Mouse (Mus musculus) heart, embryonic 12.5 days (tissue): ENCODE data around the gene Acp7. TPM values are rescaled to one million over a fixed set of nuclear protein-coding genes. Genes with fewer than 3 reads are reported as not detected.

Source experiments
- ATAC-seq: fragments of 200-750 bp; cut with Nextera tagmentation; 2 replicates; pipeline ENCODE4 v1.8.0; 2017; ENCODE audit warnings: moderate TSS enrichment, moderate library complexity; ENCODE audit not compliant: insufficient number of reproducible peaks, low FRiP score
- H3K27ac ChIP-seq: fragments of 300-500 bp; sonication (generic); 2 replicates; pipeline ENCODE4 v1.5.1; 2016; ENCODE audit warnings: mild to moderate bottlenecking, moderate library complexity; ENCODE audit not compliant: poor library complexity, severe bottlenecking
- H3K27me3 ChIP-seq: fragments of 300-500 bp; sonication (generic); replicated peaks from 2 replicates; pipeline ENCODE4 v1.6.1; 2016; ENCODE audit warnings: mild to moderate bottlenecking, moderate library complexity
- H3K36me3 ChIP-seq: fragments of 300-500 bp; sonication (generic); 2 replicates; pipeline ENCODE4 v1.6.1; 2016; ENCODE audit warnings: mild to moderate bottlenecking, moderate library complexity
- H3K4me1 ChIP-seq: fragments of 300-500 bp; sonication (generic); replicated peaks from 2 replicates; pipeline ENCODE4 v1.6.1; 2016; ENCODE audit warnings: mild to moderate bottlenecking
- H3K4me2 ChIP-seq: fragments of 300-500 bp; sonication (generic); 2 replicates; pipeline ENCODE4 v1.6.1; 2016; ENCODE audit warnings: mild to moderate bottlenecking, moderate library complexity
- H3K4me3 ChIP-seq: fragments of 300-500 bp; sonication (generic); 2 replicates; pipeline ENCODE4 v1.5.1; 2016; ENCODE audit warnings: mild to moderate bottlenecking
- H3K9ac ChIP-seq: fragments of 300-500 bp; sonication (generic); 2 replicates; pipeline ENCODE4 v1.6.1; 2016; ENCODE audit warnings: mild to moderate bottlenecking, moderate library complexity
- H3K9me3 ChIP-seq: fragments of 300-500 bp; sonication (generic); replicated peaks from 2 replicates; pipeline ENCODE4 v1.6.1; 2016; ENCODE audit warnings: mild to moderate bottlenecking, moderate library complexity
- WGBS: fragments of 180-500 bp; shearing (Covaris S2); methylation state at CpG from one replicate; pipeline ENCODE4 v1.1.7; 2016; 5-methylcytosine and 5-hydroxymethylcytosine counted together
- polyA plus RNA-seq: library from polyadenylated mRNA; unstranded; fragments of >200 nt; fragmentation: Nextera tagmentation; extraction: Ambion mirVana; gene quantifications from 2 replicates; pipeline ENCODE4 v1.2.1, GENCODE M21; 2016

The Acp7 gene
- polyA plus RNA-seq, 1 experiment from 2014 or later: not detected

- 79% methylated on average over 6 of the region's 6 CpGs for WGBS
Measured at GRCm38 (mm10) chr7:28585001-28585400, 46.1 kb downstream of the Acp7 start.

DNA sequence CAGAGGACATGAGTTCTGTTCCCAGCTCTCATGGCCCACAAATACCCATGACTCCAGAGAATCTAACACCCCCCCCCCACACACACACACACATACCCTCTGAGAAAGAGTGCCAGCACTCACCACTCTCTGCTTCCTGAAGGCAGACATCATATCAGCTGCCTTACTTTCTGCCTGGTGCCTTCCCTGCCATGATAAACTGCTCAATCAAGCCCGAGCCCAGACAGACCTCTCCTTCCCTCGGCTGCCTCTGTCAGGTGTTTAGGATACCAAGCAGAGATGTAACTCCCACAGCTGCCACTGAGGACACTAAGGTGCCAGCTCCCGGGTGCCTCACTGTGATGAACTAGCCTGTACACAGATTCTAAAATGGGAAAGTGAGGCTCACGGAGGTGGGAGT is 46.7 kb downstream of the Acp7 start:
- H3K9ac ChIP-seq: peak overlapping the region; percentile 23; the same call in 1 of the 2 replicates
- H3K36me3 ChIP-seq: no peaks in the 10 kb centered on the region
- H3K9me3 ChIP-seq: no peaks in the 10 kb centered on the region
- H3K27me3 ChIP-seq: no peaks in the 10 kb centered on the region
- WGBS: 19% methylated on average over 4 of the region's 4 CpGs
- no peak overlapping the region for H3K4me2 ChIP-seq
- peak overlapping the region; percentile 37 for H3K27ac ChIP-seq
- no peak for ATAC-seq
- no peak overlapping the region for H3K4me3 ChIP-seq
- peaks cover 84% of the 10 kb centered on the region for H3K4me1 ChIP-seq

More at GRCm38 (mm10) chr7:28585001-28585400, 46.1 kb downstream of the Acp7 start:
- Histone ChIP-seq H3K4me3 (no peak overlapping the region), H3K4me2 (no peak overlapping the region), H3K9ac (peak overlapping the region; percentile 23), H3K9me3 (no peaks in the 10 kb centered on the region), H3K27me3 (no peaks in the 10 kb centered on the region), H3K36me3 (no peaks in the 10 kb centered on the region), H3K27ac (peak overlapping the region; percentile 37; the same call in 1 of the 2 replicates), H3K4me1 (peaks cover 84% of the 10 kb centered on the region)
- ATAC-seq: no peak

- Histone ChIP-seq H3K27me3 (no peaks in the 10 kb centered on the region), H3K4me1 (peaks cover 84% of the 10 kb centered on the region), H3K36me3 (no peaks in the 10 kb centered on the region), H3K9ac (no peak overlapping the region), H3K4me3 (no peak overlapping the region), H3K9me3 (no peaks in the 10 kb centered on the region), H3K4me2 (no peak overlapping the region), H3K27ac (peak overlapping the region; percentile 37)
- ATAC-seq: no peak
- WGBS: 73% methylated on average over 8 of the region's 8 CpGs
Measured at GRCm38 (mm10) chr7:28583570-28584344, 47.4 kb downstream of the Acp7 start.

DNA sequence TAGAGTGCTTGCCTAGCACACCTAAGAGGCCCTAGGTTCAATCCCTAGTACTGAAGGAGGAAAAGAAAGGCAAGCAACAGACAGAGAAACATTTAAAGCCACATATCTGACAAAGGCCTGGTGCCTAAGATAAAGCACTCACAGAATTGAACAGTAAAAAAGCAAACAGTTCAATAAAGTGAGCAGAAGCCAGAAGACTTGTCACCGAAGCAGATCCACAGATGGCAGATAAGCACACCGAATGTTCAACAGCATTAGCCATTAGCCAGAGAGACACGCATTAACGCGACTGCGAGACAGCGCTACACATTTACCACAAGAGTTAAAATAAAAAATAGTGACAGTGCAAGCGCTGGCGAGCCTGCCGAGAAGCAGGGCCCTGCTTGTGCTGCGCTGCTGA is 48.3 kb downstream of the Acp7 start:
- H3K27ac ChIP-seq: no peak overlapping the region

GRCm38 (mm10) chr7:28581721-28582120 is 49.4 kb downstream of the Acp7 start:
- H3K4me1 ChIP-seq: peaks cover 84% of the 10 kb centered on the region
- H3K27ac ChIP-seq: no peak overlapping the region
- H3K4me3 ChIP-seq: no peak overlapping the region
- no peak overlapping the region for H3K9ac ChIP-seq
- H3K9me3 ChIP-seq: no peaks in the 10 kb centered on the region
- H3K36me3 ChIP-seq: no peaks in the 10 kb centered on the region
- ATAC-seq: no peak
- H3K27me3 ChIP-seq: no peaks in the 10 kb centered on the region
- 70% methylated on average over 4 of the region's 4 CpGs for WGBS
- no peak overlapping the region for H3K4me2 ChIP-seq

More for the DNA sequence above, 48.3 kb downstream of the Acp7 start:
- no peaks in the 10 kb centered on the region for H3K36me3 ChIP-seq
- no peaks in the 10 kb centered on the region for H3K27me3 ChIP-seq
- ATAC-seq: no peak
- 75% methylated on average over 11 of the region's 11 CpGs for WGBS
- no peak overlapping the region for H3K4me2 ChIP-seq
- no peak overlapping the region for H3K4me3 ChIP-seq
- H3K9ac ChIP-seq: no peak overlapping the region
- no peaks in the 10 kb centered on the region for H3K9me3 ChIP-seq
- peaks cover 84% of the 10 kb centered on the region for H3K4me1 ChIP-seq

DNA sequence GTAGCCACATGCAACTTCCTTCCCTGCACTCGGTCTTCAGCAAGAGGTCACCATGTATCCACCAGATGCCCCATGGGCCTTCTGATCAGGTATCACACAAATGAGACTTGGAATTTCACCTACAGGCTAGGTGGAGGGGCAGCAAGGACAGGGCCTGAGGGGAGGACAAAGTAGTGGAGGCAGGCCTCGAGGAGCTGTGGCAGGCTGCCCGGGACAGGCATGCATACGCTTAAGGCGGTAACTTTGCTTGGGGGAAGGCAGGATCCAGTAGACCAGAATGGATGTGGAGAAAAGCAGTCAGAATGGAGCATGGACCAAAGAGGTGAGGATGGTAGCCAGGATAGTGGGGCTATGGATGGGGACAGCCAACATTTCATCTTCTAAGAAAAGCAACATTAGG is 51.3 kb downstream of the Acp7 start:
- Histone ChIP-seq H3K4me1 (peaks cover 84% of the 10 kb centered on the region), H3K4me3 (no peak overlapping the region), H3K27me3 (no peaks in the 10 kb centered on the region), H3K9ac (0 out of 2 replicates have a peak overlapping the region, but pooled peaks have one; percentile 4), H3K9me3 (no peaks in the 10 kb centered on the region), H3K4me2 (no peak overlapping the region), H3K27ac (no peak overlapping the region), H3K36me3 (no peaks in the 10 kb centered on the region)
- WGBS: 80% methylated on average over 5 of the region's 5 CpGs
- no peak for ATAC-seq

DNA sequence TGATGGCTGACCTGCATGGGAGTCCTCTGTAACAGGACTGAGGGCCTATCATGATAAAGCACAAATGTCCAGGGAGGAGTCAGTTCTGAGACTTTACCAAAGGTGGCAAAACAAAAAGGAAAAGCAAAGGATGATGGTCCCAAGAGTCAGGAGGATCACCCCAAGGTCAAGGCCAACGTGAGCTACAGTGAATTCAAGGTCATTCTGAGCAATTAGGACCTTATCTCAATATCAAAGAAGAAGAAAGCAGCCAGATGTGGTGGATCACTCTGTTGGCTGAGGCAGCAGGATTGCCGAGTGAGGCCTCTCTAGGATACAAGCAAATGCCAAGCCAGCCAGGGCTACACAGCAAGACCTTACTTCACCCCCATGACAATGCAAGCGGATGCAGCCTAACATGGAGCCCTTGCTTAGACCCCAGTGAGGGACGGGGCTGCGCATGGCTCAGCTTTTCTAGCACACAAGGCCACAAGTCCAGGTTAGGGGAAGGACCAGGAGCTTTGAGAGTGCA is 52.5 kb downstream of the Acp7 start:
- Histone ChIP-seq H3K4me2 (no peak overlapping the region), H3K27ac (peak overlapping the region; percentile 78; the same call in 1 of the 2 replicates), H3K27me3 (no peaks in the 10 kb centered on the region), H3K9ac (no peak overlapping the region), H3K36me3 (no peaks in the 10 kb centered on the region), H3K4me1 (peaks cover 82% of the 10 kb centered on the region), H3K4me3 (no peak overlapping the region), H3K9me3 (no peaks in the 10 kb centered on the region)
- 70% methylated on average over 5 of the region's 5 CpGs for WGBS
- no peak for ATAC-seq

- Histone ChIP-seq H3K9ac (0 out of 2 replicates have a peak overlapping the region, but pooled peaks have one; percentile 50), H3K4me3 (no peak overlapping the region), H3K4me1 (peaks cover 84% of the 10 kb centered on the region), H3K4me2 (peak overlapping the region; percentile 8; the same call in 1 of the 2 replicates), H3K36me3 (no peaks in the 10 kb centered on the region), H3K27ac (peak overlapping the region; percentile 78), H3K9me3 (no peaks in the 10 kb centered on the region), H3K27me3 (no peaks in the 10 kb centered on the region)
- no peak for ATAC-seq
- 70% methylated on average over 9 of the region's 9 CpGs for WGBS
Measured at GRCm38 (mm10) chr7:28577826-28578542, 53.1 kb downstream of the Acp7 start.

DNA sequence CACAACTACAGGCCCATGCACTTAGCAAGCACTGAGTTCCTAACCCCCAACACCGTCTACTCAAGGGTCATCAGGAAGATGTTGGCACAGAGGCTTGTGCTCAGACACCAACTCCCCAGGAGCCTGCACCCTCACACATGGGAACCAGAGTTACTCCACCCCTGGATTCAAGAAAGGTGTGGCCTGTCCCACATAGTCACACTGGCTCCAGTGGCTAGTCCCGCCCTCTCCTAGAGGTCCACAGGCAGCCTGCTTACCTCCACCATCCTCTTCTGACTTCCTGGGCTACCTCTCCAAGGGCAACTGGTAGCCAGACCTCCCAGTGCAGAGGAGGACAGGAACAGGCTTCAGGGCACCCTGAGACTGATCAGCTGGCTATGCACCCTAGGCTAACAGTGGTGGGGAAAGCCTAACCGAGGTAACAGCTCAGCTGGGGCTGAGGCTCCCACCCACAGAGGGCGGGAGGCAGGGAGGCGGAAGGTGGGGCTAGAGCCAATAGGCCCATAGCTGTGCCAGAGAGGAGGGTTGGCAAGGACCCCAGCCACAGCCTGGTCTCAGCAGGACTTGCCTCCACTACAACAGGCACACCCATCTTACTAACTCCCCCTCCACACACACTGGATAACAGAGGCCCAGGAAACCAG is 54.7 kb downstream of the Acp7 start:
- H3K4me3 ChIP-seq: no peak overlapping the region
- H3K9me3 ChIP-seq: no peaks in the 10 kb centered on the region
- H3K4me2 ChIP-seq: no peak overlapping the region
- peak overlapping the region; percentile 50; the same call in 1 of the 2 replicates for H3K9ac ChIP-seq
- no peaks in the 10 kb centered on the region for H3K27me3 ChIP-seq
- no peaks in the 10 kb centered on the region for H3K36me3 ChIP-seq
- no peak overlapping the region for H3K27ac ChIP-seq
- 69% methylated on average over 5 of the region's 5 CpGs for WGBS
- H3K4me1 ChIP-seq: peaks cover 92% of the 10 kb centered on the region
- 0 out of 2 replicates have a peak, but pooled peaks have one; percentile 26 for ATAC-seq

GRCm38 (mm10) chr7:28575597-28575996 is 55.5 kb downstream of the Acp7 start:
- Histone ChIP-seq H3K27me3 (no peaks in the 10 kb centered on the region), H3K9ac (no peak overlapping the region), H3K4me2 (no peak overlapping the region), H3K9me3 (no peaks in the 10 kb centered on the region), H3K27ac (no peak overlapping the region), H3K4me1 (peaks cover 97% of the 10 kb centered on the region), H3K36me3 (no peaks in the 10 kb centered on the region), H3K4me3 (no peak overlapping the region)
- no peak for ATAC-seq
- 85% methylated on average over 11 of the region's 11 CpGs for WGBS

DNA sequence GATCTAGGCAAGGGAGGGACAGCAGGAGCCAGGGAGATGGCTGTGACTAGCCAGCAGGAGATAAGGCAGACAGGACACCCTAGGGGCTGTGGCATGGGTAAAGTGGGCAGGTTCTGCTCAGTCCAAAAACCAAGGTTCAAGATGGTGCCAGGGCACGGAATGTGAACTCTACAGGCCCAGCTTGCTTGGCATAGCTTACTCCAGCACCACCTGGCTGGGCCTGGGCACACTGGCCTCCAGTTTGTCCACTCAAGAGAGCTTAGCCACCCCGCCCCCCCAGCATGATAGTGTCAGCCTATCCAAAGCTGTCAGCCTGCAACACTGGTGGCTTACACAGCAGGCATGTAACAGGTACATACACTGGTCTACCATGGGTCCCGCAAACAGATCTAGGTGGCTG is 57.9 kb downstream of the Acp7 start:
- H3K9ac ChIP-seq: no peak overlapping the region
- no peak overlapping the region for H3K4me3 ChIP-seq
- no peak overlapping the region for H3K27ac ChIP-seq
- no peaks in the 10 kb centered on the region for H3K9me3 ChIP-seq
- H3K36me3 ChIP-seq: peaks cover 6% of the 10 kb centered on the region
- 92% methylated on average over 3 of the region's 3 CpGs for WGBS
- H3K4me1 ChIP-seq: peaks cover 91% of the 10 kb centered on the region
- H3K4me2 ChIP-seq: no peak overlapping the region
- ATAC-seq: no peak
- H3K27me3 ChIP-seq: no peaks in the 10 kb centered on the region
